Mouse (Mus musculus): Measurements from ENCODE around the gene Kcnt1.

DNA sequence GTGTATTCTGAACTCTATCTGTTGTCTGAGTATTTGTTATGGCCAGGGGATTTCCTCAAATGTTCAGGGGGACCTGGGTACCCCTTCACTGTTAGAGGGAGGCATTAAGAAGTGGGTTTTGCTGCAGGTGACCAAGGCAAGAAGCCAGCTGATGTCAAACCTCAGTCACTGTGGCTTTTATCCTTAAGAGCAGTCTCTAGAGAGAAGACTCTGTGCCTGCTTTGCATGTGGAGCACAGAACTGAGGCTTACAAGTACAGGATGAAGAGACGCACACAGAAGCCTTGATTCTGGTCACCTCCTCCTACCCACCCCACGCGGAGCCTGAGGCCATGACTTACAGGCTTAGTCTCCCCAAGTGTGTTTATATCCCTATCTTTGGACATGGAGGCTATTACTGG, 85.8 kb downstream of the Kcnt1 start:
- TF ChIP-seq CTCF (IDR thresholded peaks at IDR 0.05; ENCODE audit: low read depth) (no peak), EP300 (IDR thresholded peaks at IDR 0.05; ENCODE audit: low read depth) (no peak)
